Mouse (Mus musculus): Measurements from ENCODE around the gene Vav3.

DNA sequence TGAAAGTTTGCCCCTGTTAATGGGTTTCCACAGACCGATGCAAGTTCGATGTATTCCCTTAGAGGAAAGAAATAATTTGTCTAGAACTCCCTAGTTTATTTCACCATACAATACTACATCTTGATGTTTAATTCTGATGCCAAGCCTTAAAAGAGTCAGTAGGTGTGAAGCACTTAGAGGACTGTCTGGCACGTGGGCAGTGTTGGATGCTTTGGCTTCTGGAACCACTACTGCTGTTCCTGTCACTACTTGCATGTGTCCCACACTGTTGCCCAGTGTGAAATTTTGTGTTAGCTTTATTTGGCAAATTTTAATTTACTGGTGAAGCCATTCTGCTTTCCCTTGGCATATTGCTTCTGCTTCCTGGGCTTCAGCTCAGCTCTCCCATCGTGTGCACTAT lies 331.3 kb downstream of the Vav3 start:
- TF ChIP-seq CTCF (IDR thresholded peaks at IDR 0.05; ENCODE audit: extremely low read depth, insufficient read depth, low read length) (no peak), POLR2A (IDR thresholded peaks at IDR 0.05; ENCODE audit: extremely low read depth, insufficient read depth, low read length) (no peak)

Data from cortical plate, adult 2 months (tissue).